Mouse (Mus musculus): ENCODE results near the gene Gm20388.

Gm20388 gene

GRCm38 (mm10) chr8:121076555-121076954 is 1165.9 kb downstream of the Gm20388 start:
- DNase-seq, result no peak

DNA sequence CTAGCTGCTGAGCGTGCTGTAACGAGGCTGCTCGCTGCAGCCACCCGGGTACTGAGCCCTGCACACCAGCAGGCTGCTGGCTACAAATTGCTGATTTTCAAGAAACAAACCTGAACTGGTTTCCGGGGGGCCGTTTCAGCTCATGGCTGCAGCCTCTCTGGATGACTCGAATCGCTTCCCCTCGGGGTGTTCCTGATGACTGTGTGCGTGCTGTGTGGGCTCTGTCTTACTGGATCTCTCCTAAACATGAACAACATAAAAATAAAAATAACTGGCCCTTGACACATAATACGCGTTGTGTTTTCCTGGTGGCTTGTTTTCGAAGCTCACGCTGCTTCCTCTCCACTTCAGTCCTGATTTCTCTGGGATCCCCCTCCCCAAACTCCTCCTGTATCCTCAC is 1168.1 kb downstream of the Gm20388 start:
- DNase-seq, result no peak

GRCm38 (mm10) chr8:121079201-121079600 is 1168.6 kb downstream of the Gm20388 start:
- DNase-seq, result no peak

- DNase-seq, result no peak
Measured at GRCm38 (mm10) chr8:121079944-121080343, 1169.3 kb downstream of the Gm20388 start.

- DNase-seq, result peak; percentile 9
Measured at GRCm38 (mm10) chr8:121080361-121081090, 1169.9 kb downstream of the Gm20388 start.

DNA sequence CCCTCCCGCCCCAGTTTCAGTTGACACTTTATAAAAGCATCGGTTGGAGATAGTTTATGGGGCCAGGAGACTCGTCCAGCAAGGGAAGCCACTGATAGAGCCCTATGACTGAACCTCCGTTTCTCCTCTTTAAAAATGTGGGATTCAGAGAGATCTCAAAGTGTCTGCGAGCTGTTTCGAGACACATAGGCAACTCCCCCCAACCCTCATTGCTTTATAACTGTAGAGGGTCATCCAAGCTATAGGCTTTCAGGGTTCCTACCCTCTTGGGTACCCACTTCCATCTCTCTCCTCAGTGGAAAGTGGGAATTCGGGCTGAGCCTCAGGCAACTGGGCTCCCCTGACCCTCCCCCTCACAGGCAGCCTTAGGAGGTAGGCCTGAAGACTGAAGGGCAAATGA is 1170.8 kb downstream of the Gm20388 start:
- peak; percentile 12 for DNase-seq

DNA sequence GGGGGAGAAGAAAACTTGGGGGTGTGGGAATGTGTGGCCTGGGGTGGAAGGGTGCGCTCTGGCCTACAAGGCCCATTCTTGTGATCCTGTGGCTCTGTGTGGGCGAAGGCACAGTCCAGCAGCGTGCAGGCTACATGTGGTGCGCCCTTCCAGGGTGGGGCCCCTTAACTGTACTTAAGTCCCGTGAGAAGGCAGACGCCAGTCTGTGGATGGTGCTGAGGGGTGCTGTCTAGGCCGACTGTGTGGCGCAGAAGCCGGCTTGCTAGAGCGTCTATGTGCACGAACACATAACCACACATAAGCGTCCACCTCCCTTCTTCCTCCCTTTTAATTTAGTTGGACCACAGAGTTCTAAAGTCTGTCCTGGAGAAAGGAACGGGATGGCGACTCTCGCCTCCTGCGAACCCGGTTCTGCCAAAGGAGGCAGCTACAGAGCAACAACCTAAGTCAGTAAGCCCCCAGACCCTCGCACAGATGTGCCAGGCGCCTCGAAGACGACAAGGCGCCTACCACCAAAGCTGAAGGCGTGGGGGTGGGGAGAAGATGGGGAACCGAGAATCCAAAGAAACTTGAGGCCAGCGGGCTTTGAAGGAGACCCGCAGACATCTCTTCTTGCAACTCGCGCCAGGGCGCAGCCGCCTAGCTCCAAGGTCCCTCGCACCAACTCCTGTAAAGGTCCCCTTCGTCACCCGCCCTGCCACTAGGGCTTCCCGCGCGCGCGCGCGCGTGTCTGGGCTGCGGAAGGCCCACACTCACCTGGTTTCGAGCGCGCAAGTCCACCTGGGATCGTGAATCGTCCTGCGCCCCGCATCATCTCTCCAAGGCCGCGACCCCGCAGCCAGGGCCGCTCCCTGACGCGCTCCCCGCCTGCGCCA is 1171.8 kb downstream of the Gm20388 start:
- peak; percentile 34 for DNase-seq

DNA sequence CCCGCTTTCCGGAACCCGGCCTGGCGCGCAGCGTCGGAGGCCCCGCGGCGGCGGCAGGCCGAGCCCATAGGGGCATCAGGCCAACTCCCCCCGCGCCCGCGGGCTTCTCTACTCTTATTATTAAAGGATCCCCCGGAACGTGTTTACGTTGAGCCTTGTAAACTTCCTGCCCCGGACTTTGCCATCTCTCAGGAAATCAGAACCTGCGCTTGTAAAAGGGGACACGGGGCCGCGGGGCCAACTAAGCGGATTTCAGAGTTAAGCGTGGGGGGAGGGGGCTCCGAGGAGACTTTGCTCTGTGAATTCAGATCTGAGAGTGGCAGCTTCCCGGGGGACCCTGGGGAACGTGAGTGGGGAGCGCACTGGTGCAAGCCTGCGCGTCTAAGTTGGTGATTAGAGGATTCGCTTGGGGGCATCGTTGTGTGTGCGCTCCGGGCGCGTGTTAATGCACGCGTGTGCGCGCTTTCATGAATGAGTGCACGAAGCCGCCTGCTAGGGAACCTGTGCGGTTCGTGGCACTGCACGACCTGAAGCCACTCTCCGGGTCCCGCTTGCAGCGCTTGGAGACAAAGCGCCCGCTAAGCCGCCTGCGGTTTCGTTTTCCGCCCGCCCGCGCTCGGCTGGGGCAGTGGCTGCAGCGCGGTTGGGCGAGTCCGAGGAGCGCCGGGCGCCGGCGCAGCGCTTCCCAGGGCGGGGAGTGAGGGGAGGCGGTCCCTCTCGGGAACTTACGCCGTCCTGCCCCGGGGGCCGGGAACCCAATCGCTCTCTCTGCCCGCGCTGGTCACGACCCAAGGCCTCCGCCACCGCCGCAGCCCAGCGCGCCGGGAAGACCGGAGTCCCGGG is 1172.7 kb downstream of the Gm20388 start:
- peak; percentile 85 for DNase-seq

GRCm38 (mm10) chr8:121083936-121084209 is 1173.2 kb downstream of the Gm20388 start:
- no peak for DNase-seq

DNA sequence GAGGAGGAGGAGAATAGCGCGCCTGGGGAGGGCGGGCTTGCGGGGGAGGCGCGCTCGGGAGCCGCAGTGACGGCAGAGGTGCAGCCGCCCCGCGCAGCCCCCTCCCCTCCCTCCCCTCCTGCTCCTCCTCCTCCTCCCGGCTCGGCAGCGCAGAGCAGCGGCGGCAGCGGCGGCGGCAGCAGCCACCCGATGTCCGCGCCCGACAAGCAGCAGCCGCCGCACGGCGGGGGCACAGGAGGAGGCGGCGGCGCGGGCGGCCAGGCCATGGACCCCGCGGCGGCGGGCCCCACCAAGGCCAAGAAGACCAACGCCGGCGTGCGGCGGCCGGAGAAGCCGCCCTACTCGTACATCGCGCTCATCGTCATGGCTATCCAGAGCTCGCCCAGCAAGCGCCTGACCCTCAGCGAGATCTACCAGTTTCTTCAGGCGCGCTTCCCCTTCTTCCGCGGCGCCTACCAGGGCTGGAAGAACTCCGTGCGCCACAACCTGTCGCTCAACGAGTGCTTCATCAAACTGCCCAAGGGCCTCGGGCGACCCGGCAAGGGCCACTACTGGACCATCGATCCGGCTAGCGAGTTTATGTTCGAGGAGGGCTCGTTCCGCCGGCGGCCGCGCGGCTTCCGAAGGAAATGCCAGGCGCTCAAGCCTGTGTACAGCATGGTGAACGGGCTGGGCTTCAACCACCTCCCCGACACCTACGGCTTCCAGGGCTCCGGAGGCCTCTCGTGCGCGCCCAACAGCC is 1173.7 kb downstream of the Gm20388 start, which contains the start of gene Foxf1:
Gene Foxf1, plus strand, starts transcription at position 177 of the 742 bp plus-strand sequence.
- peak; percentile 78 for DNase-seq

DNA sequence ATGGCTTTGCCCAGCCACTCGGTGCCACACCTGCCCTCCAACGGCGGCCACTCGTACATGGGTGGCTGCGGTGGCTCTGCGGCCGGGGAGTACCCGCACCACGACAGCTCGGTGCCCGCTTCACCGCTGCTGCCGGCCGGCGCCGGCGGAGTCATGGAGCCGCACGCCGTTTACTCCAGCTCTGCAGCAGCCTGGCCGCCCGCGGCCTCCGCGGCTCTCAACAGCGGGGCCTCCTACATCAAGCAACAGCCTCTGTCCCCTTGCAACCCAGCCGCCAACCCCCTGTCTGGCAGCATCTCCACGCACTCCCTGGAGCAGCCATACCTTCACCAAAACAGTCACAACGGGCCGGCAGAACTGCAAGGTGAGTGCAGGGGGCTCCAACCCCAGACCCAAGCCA is 1174.4 kb downstream of the Gm20388 start:
- peak; percentile 8 for DNase-seq

GRCm38 (mm10) chr8:121085561-121085960 is 1174.9 kb downstream of the Gm20388 start:
- DNase-seq, result no peak

GRCm38 (mm10) chr8:121086004-121086900 is 1175.6 kb downstream of the Gm20388 start:
- DNase-seq, result peak; percentile 39

GRCm38 (mm10) chr8:121088281-121088680 is 1177.6 kb downstream of the Gm20388 start:
- DNase-seq, result no peak

- DNase-seq, result peak; percentile 17
Measured at GRCm38 (mm10) chr8:121088871-121089630, 1178.4 kb downstream of the Gm20388 start.

GRCm38 (mm10) chr8:121089631-121090380 is 1179.2 kb downstream of the Gm20388 start:
- peak; percentile 40 for DNase-seq

- DNase-seq, result no peak
Measured at GRCm38 (mm10) chr8:121090716-121091115, 1180.1 kb downstream of the Gm20388 start.

DNA sequence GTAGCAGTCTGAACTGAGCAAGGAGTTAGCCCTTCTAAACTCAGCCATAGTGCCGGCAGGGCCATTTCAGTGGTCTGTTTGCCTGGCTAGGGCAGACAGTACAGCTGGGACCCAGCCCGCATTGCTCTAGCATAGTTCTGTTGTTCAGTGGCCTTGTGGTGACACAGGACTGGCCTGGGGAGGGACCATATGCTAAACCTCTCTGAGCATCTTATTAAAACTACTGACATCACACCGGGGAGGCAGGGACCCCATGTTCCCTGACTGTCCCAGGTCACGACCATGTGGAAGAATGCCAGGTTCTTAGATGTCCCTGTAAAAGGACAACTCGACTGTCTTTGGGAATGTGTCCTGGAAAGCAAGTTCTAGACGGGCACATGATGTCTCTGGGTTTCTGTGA is 1181.5 kb downstream of the Gm20388 start:
- peak; percentile 28 for DNase-seq

DNA sequence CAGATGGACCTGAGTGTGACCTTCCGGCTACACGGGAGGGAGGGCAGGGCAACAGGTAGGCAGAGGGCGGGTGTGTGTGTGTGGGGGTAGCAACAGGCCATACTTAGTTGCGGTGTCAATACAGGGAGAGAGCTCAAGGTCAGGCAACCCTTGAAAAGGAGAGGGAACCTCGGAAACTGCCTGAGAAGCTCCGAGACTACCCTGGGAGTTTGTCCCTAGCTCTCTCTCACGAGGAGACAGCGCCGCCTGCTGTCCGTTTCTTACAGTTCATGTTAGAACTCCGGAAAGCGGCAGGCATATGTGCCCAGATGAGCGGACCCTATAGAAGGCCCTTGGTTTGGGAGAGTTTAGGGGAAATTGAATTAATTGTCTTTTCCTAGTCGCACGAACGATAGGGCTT is 1182.0 kb downstream of the Gm20388 start:
- DNase-seq, result peak; percentile 95

DNA sequence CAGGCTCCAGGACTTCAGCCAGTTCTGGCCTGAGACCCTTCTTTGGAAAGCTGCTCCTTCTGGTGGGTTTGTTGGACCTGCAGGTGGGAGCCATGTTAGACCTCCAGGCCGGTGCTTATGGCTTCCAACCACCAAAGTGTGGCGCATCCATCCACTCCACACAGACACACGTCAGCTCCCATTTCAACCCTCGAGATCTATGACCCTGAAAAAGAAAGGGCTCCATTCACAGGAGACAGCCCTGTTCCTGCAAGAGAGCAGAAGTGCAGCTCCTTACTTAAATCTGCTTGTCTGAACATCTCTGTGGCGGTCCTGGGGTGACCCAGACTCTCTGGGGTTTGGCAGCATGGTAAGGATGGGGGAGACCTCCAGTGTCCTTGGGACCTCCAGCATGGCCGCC is 1182.9 kb downstream of the Gm20388 start:
- DNase-seq, result no peak
